Mouse (Mus musculus): ENCODE data around the gene Tlx3. TPM values are rescaled to one million over a fixed set of nuclear protein-coding genes. Genes with fewer than 3 reads are reported as not detected.

Tlx3 gene
- polyA plus RNA-seq, 1 experiment, result not detected

GRCm38 (mm10) chr11:33217384-33218079 is 14.1 kb upstream of the Tlx3 start:
- TF ChIP-seq E2F4 (IDR thresholded peaks at IDR 0.05; ENCODE audit: insufficient read depth) (no peak), CEBPB (IDR thresholded peaks at IDR 0.05; ENCODE audit: insufficient read depth, poor library complexity, severe bottlenecking) (no peak), TCF3 (IDR thresholded peaks at IDR 0.05; ENCODE audit: insufficient read length, low read depth) (no peak), REST (IDR thresholded peaks at IDR 0.05; ENCODE audit: insufficient read depth, insufficient read length) (no peak), TCF12 (IDR thresholded peaks at IDR 0.05; ENCODE audit: insufficient read depth, poor library complexity, severe bottlenecking) (no peak), POLR2AphosphoS2 (IDR thresholded peaks at IDR 0.05; ENCODE audit: insufficient read length, low read depth) (no peak), MYOG (IDR thresholded peaks at IDR 0.05; ENCODE audit: control insufficient read depth in 1 of 3, insufficient read depth in 1 of 3, insufficient read length in 2 of 3, low read depth in 2 of 3) (no peak), MYOD1 (IDR thresholded peaks at IDR 0.05; ENCODE audit: control insufficient read depth in 1 of 3, insufficient read length in 2 of 3, low read depth in 2 of 3) (no peak), SRF (IDR thresholded peaks at IDR 0.05; ENCODE audit: control insufficient read depth, insufficient read length, low read depth) (no peak), POLR2A (IDR thresholded peaks at IDR 0.05; ENCODE audit: insufficient read length, low read depth) (no peak)

DNA sequence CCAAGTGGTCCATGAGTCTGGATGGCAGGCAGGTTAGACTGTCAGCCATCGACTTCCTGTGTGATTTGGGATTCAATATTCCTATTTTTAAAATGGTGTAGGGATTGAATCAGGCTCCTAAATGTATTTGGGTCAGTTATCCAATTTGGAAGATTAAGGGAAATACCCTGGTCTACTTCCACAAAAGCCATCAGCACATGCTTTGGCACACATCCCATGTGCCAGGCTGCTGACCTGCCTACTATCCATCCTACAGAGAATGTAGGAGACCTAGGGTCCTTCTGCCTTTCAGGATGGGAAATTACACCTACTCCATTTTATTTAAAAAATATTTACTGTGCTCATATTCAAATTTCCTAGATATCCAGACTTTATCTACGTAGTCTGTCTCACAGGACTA is 4.0 kb upstream of the Tlx3 start:
- Histone ChIP-seq H3ac (ENCODE audit: control insufficient read depth, insufficient read length) (no peak overlapping the region), H3K79me2 (ENCODE audit: control insufficient read depth, insufficient read depth) (no peaks in the 10 kb centered on the region)
- TF ChIP-seq REST (IDR thresholded peaks at IDR 0.05; ENCODE audit: insufficient read depth, insufficient read length) (no peak), POLR2AphosphoS2 (IDR thresholded peaks at IDR 0.05; ENCODE audit: insufficient read length, low read depth) (no peak), TCF3 (IDR thresholded peaks at IDR 0.05; ENCODE audit: insufficient read length, low read depth) (no peak), MYOD1 (IDR thresholded peaks at IDR 0.05; ENCODE audit: control insufficient read depth in 1 of 3, insufficient read length in 2 of 3, low read depth in 2 of 3) (no peak), MAX (IDR thresholded peaks at IDR 0.05; ENCODE audit: low read depth) (no peak), POLR2A (IDR thresholded peaks at IDR 0.05; ENCODE audit: insufficient read length, low read depth) (no peak), MYOG (IDR thresholded peaks at IDR 0.05; ENCODE audit: control insufficient read depth in 1 of 3, insufficient read depth in 1 of 3, insufficient read length in 2 of 3, low read depth in 2 of 3) (no peak), USF1 (IDR thresholded peaks at IDR 0.05; ENCODE audit: low read depth) (no peak), TCF12 (IDR thresholded peaks at IDR 0.05; ENCODE audit: insufficient read depth, poor library complexity, severe bottlenecking) (no peak), CEBPB (IDR thresholded peaks at IDR 0.05; ENCODE audit: insufficient read depth, poor library complexity, severe bottlenecking) (no peak), E2F4 (IDR thresholded peaks at IDR 0.05; ENCODE audit: insufficient read depth) (no peak), SRF (IDR thresholded peaks at IDR 0.05; ENCODE audit: control insufficient read depth, insufficient read length, low read depth) (no peak)

More at GRCm38 (mm10) chr11:33217384-33218079, 14.1 kb upstream of the Tlx3 start:
- no peak overlapping the region for H3K4me2 ChIP-seq (ENCODE audit: low read depth)
- peaks cover 17% of the 10 kb centered on the region for H3K27me3 ChIP-seq (ENCODE audit: control insufficient read depth, insufficient read depth, insufficient read length)
- H3K4me3 ChIP-seq, result no peak overlapping the region
- no peaks in the 10 kb centered on the region for H3K36me3 ChIP-seq (ENCODE audit: control insufficient read depth, insufficient read depth)
- no peak overlapping the region for H3ac ChIP-seq (ENCODE audit: control insufficient read depth, insufficient read length)
- no peaks in the 10 kb centered on the region for H3K79me2 ChIP-seq (ENCODE audit: control insufficient read depth, insufficient read depth)

DNA sequence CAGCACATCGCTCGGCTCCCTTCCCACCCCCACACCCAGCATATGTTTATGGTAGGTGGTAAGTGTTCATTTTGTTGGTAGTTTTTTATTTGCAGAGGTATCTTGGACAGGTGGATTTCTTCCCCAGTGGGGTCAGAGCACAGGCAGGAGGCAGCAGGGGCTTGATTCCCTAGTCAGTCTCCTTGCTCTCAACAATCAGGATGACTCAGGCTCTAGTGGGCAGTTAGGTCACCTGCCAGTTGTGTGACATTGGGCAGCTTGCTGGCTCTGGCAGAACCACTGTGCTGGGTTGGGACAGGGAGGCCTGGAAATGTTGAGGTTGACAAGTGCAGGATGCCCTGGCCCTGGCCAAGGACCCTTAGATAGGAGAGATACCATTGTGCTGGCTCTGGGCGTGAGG is 1.6 kb upstream of the Tlx3 start:
- H3ac ChIP-seq (ENCODE audit: control insufficient read depth, insufficient read length), result no peak overlapping the region
- no peak overlapping the region for H3K4me2 ChIP-seq (ENCODE audit: low read depth)
- TF ChIP-seq SRF (IDR thresholded peaks at IDR 0.05; ENCODE audit: control insufficient read depth, insufficient read length, low read depth) (no peak), TCF3 (IDR thresholded peaks at IDR 0.05; ENCODE audit: insufficient read length, low read depth) (no peak), MYOG (IDR thresholded peaks at IDR 0.05; ENCODE audit: control insufficient read depth in 1 of 3, insufficient read depth in 1 of 3, insufficient read length in 2 of 3, low read depth in 2 of 3) (no peak), POLR2AphosphoS2 (IDR thresholded peaks at IDR 0.05; ENCODE audit: insufficient read length, low read depth) (no peak), USF1 (IDR thresholded peaks at IDR 0.05; ENCODE audit: low read depth) (no peak), TCF12 (IDR thresholded peaks at IDR 0.05; ENCODE audit: insufficient read depth, poor library complexity, severe bottlenecking) (no peak), CEBPB (IDR thresholded peaks at IDR 0.05; ENCODE audit: insufficient read depth, poor library complexity, severe bottlenecking) (no peak), POLR2A (IDR thresholded peaks at IDR 0.05; ENCODE audit: insufficient read length, low read depth) (no peak), MYOD1 (IDR thresholded peaks at IDR 0.05; ENCODE audit: control insufficient read depth in 1 of 3, insufficient read length in 2 of 3, low read depth in 2 of 3) (no peak), MAX (IDR thresholded peaks at IDR 0.05; ENCODE audit: low read depth) (no peak), E2F4 (IDR thresholded peaks at IDR 0.05; ENCODE audit: insufficient read depth) (no peak), REST (IDR thresholded peaks at IDR 0.05; ENCODE audit: insufficient read depth, insufficient read length) (no peak)
- H3K4me3 ChIP-seq, result no peak overlapping the region
- peaks cover 13% of the 10 kb centered on the region for H3K27me3 ChIP-seq (ENCODE audit: control insufficient read depth, insufficient read depth, insufficient read length)
- no peaks in the 10 kb centered on the region for H3K36me3 ChIP-seq (ENCODE audit: control insufficient read depth, insufficient read depth)
- H3K79me2 ChIP-seq (ENCODE audit: control insufficient read depth, insufficient read depth), result no peaks in the 10 kb centered on the region

More for the DNA sequence above, 4.0 kb upstream of the Tlx3 start:
- no peak overlapping the region for H3K4me3 ChIP-seq
- H3K4me2 ChIP-seq (ENCODE audit: low read depth), result no peak overlapping the region
- no peaks in the 10 kb centered on the region for H3K36me3 ChIP-seq (ENCODE audit: control insufficient read depth, insufficient read depth)
- H3K27me3 ChIP-seq (ENCODE audit: control insufficient read depth, insufficient read depth, insufficient read length), result no peaks in the 10 kb centered on the region

DNA sequence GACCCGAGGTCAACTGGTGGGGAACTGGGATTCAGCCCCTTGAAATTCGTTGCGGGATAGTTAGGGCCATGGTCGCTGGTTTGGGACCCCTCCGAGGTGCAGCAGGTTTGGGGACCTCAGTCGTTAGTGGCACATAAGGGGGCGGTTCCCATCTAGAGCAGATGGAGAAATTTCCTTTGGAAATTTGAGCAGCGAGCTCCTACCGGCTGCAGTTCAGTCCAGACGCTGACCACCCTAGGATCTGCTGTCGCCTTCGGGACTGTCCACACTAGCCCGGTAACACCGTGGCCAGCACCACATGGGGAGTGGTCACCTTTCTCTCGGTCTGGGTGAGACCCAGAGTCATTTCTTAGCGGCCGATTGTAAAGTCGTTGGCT is 928 bp upstream of the Tlx3 start:
- Histone ChIP-seq H3K4me2 (ENCODE audit: low read depth) (no peak overlapping the region), H3K27me3 (ENCODE audit: control insufficient read depth, insufficient read depth, insufficient read length) (peaks cover 13% of the 10 kb centered on the region), H3K36me3 (ENCODE audit: control insufficient read depth, insufficient read depth) (no peaks in the 10 kb centered on the region), H3K79me2 (ENCODE audit: control insufficient read depth, insufficient read depth) (no peaks in the 10 kb centered on the region), H3K4me3 (no peak overlapping the region), H3ac (ENCODE audit: control insufficient read depth, insufficient read length) (no peak overlapping the region)
- no peak for TF ChIP-seq TCF3 (IDR thresholded peaks at IDR 0.05; ENCODE audit: insufficient read length, low read depth)
- no peak for TF ChIP-seq SRF (IDR thresholded peaks at IDR 0.05; ENCODE audit: control insufficient read depth, insufficient read length, low read depth)
- no peak for TF ChIP-seq MYOD1 (IDR thresholded peaks at IDR 0.05; ENCODE audit: control insufficient read depth in 1 of 3, insufficient read length in 2 of 3, low read depth in 2 of 3)
- no peak for TF ChIP-seq MYOG (IDR thresholded peaks at IDR 0.05; ENCODE audit: control insufficient read depth in 1 of 3, insufficient read depth in 1 of 3, insufficient read length in 2 of 3, low read depth in 2 of 3)
- TF ChIP-seq CEBPB (IDR thresholded peaks at IDR 0.05; ENCODE audit: insufficient read depth, poor library complexity, severe bottlenecking), result no peak
- TF ChIP-seq TCF12 (IDR thresholded peaks at IDR 0.05; ENCODE audit: insufficient read depth, poor library complexity, severe bottlenecking), result no peak
- no peak for TF ChIP-seq MAX (IDR thresholded peaks at IDR 0.05; ENCODE audit: low read depth)
- TF ChIP-seq POLR2A (IDR thresholded peaks at IDR 0.05; ENCODE audit: insufficient read length, low read depth), result no peak
